Mouse (Mus musculus): ENCODE data around the gene Smim24. TPM values are rescaled to one million over a fixed set of nuclear protein-coding genes. Genes with fewer than 3 reads are reported as not detected.
A peak's percentile ranks its signal among the peaks of the same experiment; 100 is the strongest.

Smim24 gene
- polyA plus RNA-seq, 1 experiment from 2014 or later, result 3.8 TPM

- WGBS, result 89% methylated on average over 4 of the region's 4 CpGs
- Histone ChIP-seq H3K9ac (ENCODE audit: low read length) (no peak overlapping the region), H3K9me3 (ENCODE audit: control insufficient read depth, low read length) (no peaks in the 10 kb centered on the region), H3K4me3 (ENCODE audit: control insufficient read depth in 1 of 2, insufficient read depth in 1 of 2, low read depth in 1 of 2, low read length in 2 of 2) (no peak overlapping the region), H3K4me2 (ENCODE audit: low read length) (no peak overlapping the region), H3K27ac (replicated peaks in 1 of 2; ENCODE audit: control insufficient read depth in 1 of 2, insufficient read depth in 1 of 2, low read depth in 2 of 2, low read length in 2 of 2) (no peak overlapping the region), H3K27me3 (ENCODE audit: control insufficient read depth, insufficient read depth, low read length) (no peaks in the 10 kb centered on the region), H3K36me3 (ENCODE audit: control insufficient read depth, insufficient read depth, low read length) (peaks cover 43% of the 10 kb centered on the region), H3K4me1 (ENCODE audit: control insufficient read depth in 2 of 2, insufficient read depth in 2 of 2, low read length in 2 of 2) (peaks cover 8 to 18% of the 10 kb centered on the region in 2 experiments; a peak in 3 of 4 replicates)
- no peak for ATAC-seq (ENCODE audit: insufficient number of reproducible peaks, insufficient read depth, low FRiP score, low read depth)
Observed at GRCm38 (mm10) chr10:81395865-81396264, 3.0 kb downstream of the Smim24 start.

- Histone ChIP-seq H3K9ac (ENCODE audit: low read length) (no peak overlapping the region), H3K27ac (replicated peaks in 1 of 2; ENCODE audit: control insufficient read depth in 1 of 2, insufficient read depth in 1 of 2, low read depth in 2 of 2, low read length in 2 of 2) (no peak overlapping the region), H3K4me3 (ENCODE audit: control insufficient read depth in 1 of 2, insufficient read depth in 1 of 2, low read depth in 1 of 2, low read length in 2 of 2) (no peak overlapping the region), H3K4me2 (ENCODE audit: low read length) (no peak overlapping the region), H3K36me3 (ENCODE audit: control insufficient read depth, insufficient read depth, low read length) (peaks cover 47% of the 10 kb centered on the region), H3K9me3 (ENCODE audit: control insufficient read depth, low read length) (no peaks in the 10 kb centered on the region), H3K4me1 (ENCODE audit: control insufficient read depth in 2 of 2, insufficient read depth in 2 of 2, low read length in 2 of 2) (peaks cover 16 to 27% of the 10 kb centered on the region in 2 experiments), H3K27me3 (ENCODE audit: control insufficient read depth, insufficient read depth, low read length) (no peaks in the 10 kb centered on the region)
- ATAC-seq (ENCODE audit: insufficient number of reproducible peaks, insufficient read depth, low FRiP score, low read depth), result no peak
- 79% methylated on average over 5 of the region's 5 CpGs for WGBS
Observed at GRCm38 (mm10) chr10:81396749-81397148, 3.9 kb downstream of the Smim24 start.

- H3K9ac ChIP-seq (ENCODE audit: low read length), result no peak overlapping the region
Observed at GRCm38 (mm10) chr10:81399296-81399695, 6.4 kb downstream of the Smim24 start.

GRCm38 (mm10) chr10:81399798-81400308 is 7.0 kb downstream of the Smim24 start:
- Histone ChIP-seq H3K9me3 (ENCODE audit: control insufficient read depth, low read length) (no peaks in the 10 kb centered on the region), H3K27ac (replicated peaks in 1 of 2; ENCODE audit: control insufficient read depth in 1 of 2, insufficient read depth in 1 of 2, low read depth in 2 of 2, low read length in 2 of 2) (no peak overlapping the region), H3K4me1 (ENCODE audit: control insufficient read depth in 2 of 2, insufficient read depth in 2 of 2, low read length in 2 of 2) (peaks cover 19 to 32% of the 10 kb centered on the region in 2 experiments), H3K36me3 (ENCODE audit: control insufficient read depth, insufficient read depth, low read length) (peaks cover 71% of the 10 kb centered on the region), H3K9ac (ENCODE audit: low read length) (no peak overlapping the region), H3K4me2 (ENCODE audit: low read length) (no peak overlapping the region), H3K27me3 (ENCODE audit: control insufficient read depth, insufficient read depth, low read length) (no peaks in the 10 kb centered on the region), H3K4me3 (ENCODE audit: control insufficient read depth in 1 of 2, insufficient read depth in 1 of 2, low read depth in 1 of 2, low read length in 2 of 2) (no peak overlapping the region)
- 76% methylated on average over 18 of the region's 18 CpGs for WGBS
- no peak for ATAC-seq (ENCODE audit: insufficient number of reproducible peaks, insufficient read depth, low FRiP score, low read depth)

More at GRCm38 (mm10) chr10:81399296-81399695, 6.4 kb downstream of the Smim24 start:
- WGBS, result 77% methylated on average over 5 of the region's 5 CpGs
- Histone ChIP-seq H3K27me3 (ENCODE audit: control insufficient read depth, insufficient read depth, low read length) (no peaks in the 10 kb centered on the region), H3K4me2 (ENCODE audit: low read length) (no peak overlapping the region), H3K4me3 (ENCODE audit: control insufficient read depth in 1 of 2, insufficient read depth in 1 of 2, low read depth in 1 of 2, low read length in 2 of 2) (no peak overlapping the region), H3K27ac (replicated peaks in 1 of 2; ENCODE audit: control insufficient read depth in 1 of 2, insufficient read depth in 1 of 2, low read depth in 2 of 2, low read length in 2 of 2) (no peak overlapping the region), H3K36me3 (ENCODE audit: control insufficient read depth, insufficient read depth, low read length) (peaks cover 65% of the 10 kb centered on the region), H3K9me3 (ENCODE audit: control insufficient read depth, low read length) (no peaks in the 10 kb centered on the region), H3K4me1 (ENCODE audit: control insufficient read depth in 2 of 2, insufficient read depth in 2 of 2, low read length in 2 of 2) (peaks cover 19 to 32% of the 10 kb centered on the region in 2 experiments)
- ATAC-seq (ENCODE audit: insufficient number of reproducible peaks, insufficient read depth, low FRiP score, low read depth), result no peak

- Histone ChIP-seq H3K4me1 (ENCODE audit: control insufficient read depth in 2 of 2, insufficient read depth in 2 of 2, low read length in 2 of 2) (peaks cover 19 to 32% of the 10 kb centered on the region in 2 experiments), H3K4me3 (ENCODE audit: control insufficient read depth in 1 of 2, insufficient read depth in 1 of 2, low read depth in 1 of 2, low read length in 2 of 2) (no peak overlapping the region), H3K9me3 (ENCODE audit: control insufficient read depth, low read length) (no peaks in the 10 kb centered on the region), H3K4me2 (ENCODE audit: low read length) (no peak overlapping the region), H3K27ac (replicated peaks in 1 of 2; ENCODE audit: control insufficient read depth in 1 of 2, insufficient read depth in 1 of 2, low read depth in 2 of 2, low read length in 2 of 2) (no peak overlapping the region), H3K9ac (ENCODE audit: low read length) (no peak overlapping the region), H3K36me3 (ENCODE audit: control insufficient read depth, insufficient read depth, low read length) (peaks cover 78% of the 10 kb centered on the region), H3K27me3 (ENCODE audit: control insufficient read depth, insufficient read depth, low read length) (no peaks in the 10 kb centered on the region)
- WGBS, result 65% methylated on average over 22 of the region's 22 CpGs
- ATAC-seq (ENCODE audit: insufficient number of reproducible peaks, insufficient read depth, low FRiP score, low read depth), result no peak
Observed at GRCm38 (mm10) chr10:81400371-81401204, 7.7 kb downstream of the Smim24 start.

- no peaks in the 10 kb centered on the region for H3K27me3 ChIP-seq (ENCODE audit: control insufficient read depth, insufficient read depth, low read length)
- H3K9me3 ChIP-seq (ENCODE audit: control insufficient read depth, low read length), result no peaks in the 10 kb centered on the region
- H3K4me1 ChIP-seq (ENCODE audit: control insufficient read depth in 2 of 2, insufficient read depth in 2 of 2, low read length in 2 of 2), result peaks cover 19 to 37% of the 10 kb centered on the region in 2 experiments
- 31% methylated on average over 10 of the region's 10 CpGs for WGBS
- H3K9ac ChIP-seq (ENCODE audit: low read length), result no peak overlapping the region
- H3K4me3 ChIP-seq (ENCODE audit: control insufficient read depth in 1 of 2, insufficient read depth in 1 of 2, low read depth in 1 of 2, low read length in 2 of 2), result no peak overlapping the region
- H3K4me2 ChIP-seq (ENCODE audit: low read length), result peak overlapping the region; percentile 49; the same call in 1 of the 2 replicates
- no peak for ATAC-seq (ENCODE audit: insufficient number of reproducible peaks, insufficient read depth, low FRiP score, low read depth)
- peak overlapping the region; percentile 65 to 91 for H3K27ac ChIP-seq (replicated peaks in 1 of 2; ENCODE audit: control insufficient read depth in 1 of 2, insufficient read depth in 1 of 2, low read depth in 2 of 2, low read length in 2 of 2)
- H3K36me3 ChIP-seq (ENCODE audit: control insufficient read depth, insufficient read depth, low read length), result peaks cover 84% of the 10 kb centered on the region
Observed at GRCm38 (mm10) chr10:81401205-81401520, 8.3 kb downstream of the Smim24 start.

GRCm38 (mm10) chr10:81401521-81402226 is 8.8 kb downstream of the Smim24 start:
- Histone ChIP-seq H3K36me3 (ENCODE audit: control insufficient read depth, insufficient read depth, low read length) (peaks cover 87% of the 10 kb centered on the region), H3K27ac (replicated peaks in 1 of 2; ENCODE audit: control insufficient read depth in 1 of 2, insufficient read depth in 1 of 2, low read depth in 2 of 2, low read length in 2 of 2) (peak overlapping the region; percentile 90 to 91), H3K4me2 (ENCODE audit: low read length) (peak overlapping the region; percentile 49), H3K9ac (ENCODE audit: low read length) (peak overlapping the region; percentile 59), H3K4me1 (ENCODE audit: control insufficient read depth in 2 of 2, insufficient read depth in 2 of 2, low read length in 2 of 2) (peaks cover 23 to 41% of the 10 kb centered on the region in 2 experiments), H3K4me3 (ENCODE audit: control insufficient read depth in 1 of 2, insufficient read depth in 1 of 2, low read depth in 1 of 2, low read length in 2 of 2) (no peak overlapping the region; a peak in 1 of 4 replicates), H3K27me3 (ENCODE audit: control insufficient read depth, insufficient read depth, low read length) (no peaks in the 10 kb centered on the region), H3K9me3 (ENCODE audit: control insufficient read depth, low read length) (no peaks in the 10 kb centered on the region)
- peak; percentile 77 for ATAC-seq (ENCODE audit: insufficient number of reproducible peaks, insufficient read depth, low FRiP score, low read depth)
- WGBS, result 8% methylated on average over 18 of the region's 18 CpGs

Data from heart, embryonic 14.5 days (tissue).